Mouse (Mus musculus) layer of hippocampus, adult 18-20 months (tissue): Measurements from ENCODE around the gene Snap23. TPM values are rescaled to one million over a fixed set of nuclear protein-coding genes. Genes with fewer than 3 reads are reported as not detected.

Experiments used
- total RNA-seq, 2 experiments: library from RNA; stranded (reverse); gene quantifications; 2 replicates each; pipeline ENCODE4 v1.2.3; 2021

Gene Snap23
- total RNA-seq, 2 experiments from 2014 or later = 15.4 to 19.2 TPM

Other genes starting within 250 kb of the Snap23 start
- gene Vps39, start 214.5 kb upstream of the Snap23 start, total RNA-seq = 10 to 100 TPM; 68.2 to 80.9 TPM
- gene Ganc, start 163.8 kb upstream of the Snap23 start, total RNA-seq = 10 to 100 TPM; 12.0 to 13.7 TPM
- gene Tmem87a, start 163.6 kb upstream of the Snap23 start, total RNA-seq = 10 to 100 TPM; 39.5 to 43.4 TPM
- gene Capn3, start 111.7 kb upstream of the Snap23 start, total RNA-seq = 10 to 100 TPM; 15.6 to 16.9 TPM
- 100 to 1,000 TPM; 169 to 182 TPM for gene Zfp106, start 3.8 kb upstream of the Snap23 start, total RNA-seq
- 10 to 100 TPM; 12.1 to 12.2 TPM for gene Haus2, start 41.7 kb downstream of the Snap23 start, total RNA-seq
- gene Lrrc57, start 41.8 kb downstream of the Snap23 start, total RNA-seq = 10 to 100 TPM; 30.9 to 32.2 TPM
- 1 to 10 TPM; 7.5 to 8.2 TPM for gene Stard9, start 61.5 kb downstream of the Snap23 start, total RNA-seq